Mouse (Mus musculus) right cerebral cortex, postnatal 4 days (tissue): ENCODE data around the gene Prdm12.
"Not testable (repeated sequence)": the region's sequence is repeated elsewhere in the genome, so short reads cannot be mapped to it uniquely, and the experiment has no call there.

Source experiments
- DNase-seq: peaks from one replicate; pipeline ENCODE4 v3.0.0-alpha.2; 2022

The Prdm12 gene

GRCm38 (mm10) chr2:31653971-31654853 lies 14.4 kb downstream of the Prdm12 start:
- DNase-seq: peak; percentile 75

- peak; percentile 85 for DNase-seq
Observed at GRCm38 (mm10) chr2:31654854-31655559, 15.2 kb downstream of the Prdm12 start.

GRCm38 (mm10) chr2:31656374-31656773 lies 16.5 kb downstream of the Prdm12 start:
- DNase-seq: no peak

GRCm38 (mm10) chr2:31662939-31663803 lies 23.3 kb downstream of the Prdm12 start:
- DNase-seq: no peak

- no peak for DNase-seq
Observed at GRCm38 (mm10) chr2:31663804-31664180, 24.0 kb downstream of the Prdm12 start.

- no peak for DNase-seq
Observed at GRCm38 (mm10) chr2:31667332-31667731, 27.5 kb downstream of the Prdm12 start.

- peak; percentile 84 for DNase-seq
Observed at GRCm38 (mm10) chr2:31670551-31671035, 30.8 kb downstream of the Prdm12 start, which contains the start of gene Exosc2. Gene Exosc2, plus strand, starts transcription at chr2:31670715.

- no peak for DNase-seq
Observed at GRCm38 (mm10) chr2:31678641-31679040, 38.8 kb downstream of the Prdm12 start.

- not testable (repeated sequence) for DNase-seq
Observed at GRCm38 (mm10) chr2:31681051-31681707, 41.3 kb downstream of the Prdm12 start.

GRCm38 (mm10) chr2:31681731-31682235 lies 41.9 kb downstream of the Prdm12 start:
- no peak for DNase-seq

- DNase-seq: peak; percentile 68
Observed at GRCm38 (mm10) chr2:31683666-31684065, 43.8 kb downstream of the Prdm12 start.

- DNase-seq: peak; percentile 86
Observed at GRCm38 (mm10) chr2:31688074-31688925, 48.5 kb downstream of the Prdm12 start, which contains the start of gene Abl1. Gene Abl1, plus strand, starts transcription at chr2:31688376.

- no peak for DNase-seq
Observed at GRCm38 (mm10) chr2:31689045-31689444, 49.2 kb downstream of the Prdm12 start.

GRCm38 (mm10) chr2:31690063-31690462 lies 50.2 kb downstream of the Prdm12 start:
- no peak for DNase-seq

- DNase-seq: no peak
Observed at GRCm38 (mm10) chr2:31698209-31698608, 58.4 kb downstream of the Prdm12 start.

- peak; percentile 20 for DNase-seq
Observed at GRCm38 (mm10) chr2:31700545-31701446, 61.0 kb downstream of the Prdm12 start.

GRCm38 (mm10) chr2:31703226-31703625 lies 63.4 kb downstream of the Prdm12 start:
- DNase-seq: no peak
